Mouse (Mus musculus) hindbrain, embryonic 13.5 days (tissue): ENCODE data around the gene Txnrd1. TPM values are rescaled to one million over a fixed set of nuclear protein-coding genes. Genes with fewer than 3 reads are reported as not detected.

ENCODE experiments used
- ATAC-seq: fragments of 200-750 bp; cut with Nextera tagmentation; 2 replicates; pipeline ENCODE4 v1.8.0; 2017; ENCODE audit warnings: moderate TSS enrichment; ENCODE audit not compliant: low FRiP score
- H3K27ac ChIP-seq: fragments of 300-500 bp; sonication (generic); 2 replicates; pipeline ENCODE4 v1.5.1; 2015; ENCODE audit warnings: inconsistent platforms, mild to moderate bottlenecking, moderate library complexity
- H3K27me3 ChIP-seq: fragments of 300-500 bp; sonication (generic); 2 replicates; pipeline ENCODE4 v1.6.1; 2015; ENCODE audit warnings: mild to moderate bottlenecking, inconsistent platforms
- H3K36me3 ChIP-seq: fragments of 300-500 bp; sonication (generic); 2 replicates; pipeline ENCODE4 v1.6.1; 2015; ENCODE audit warnings: mild to moderate bottlenecking, inconsistent platforms
- H3K4me1 ChIP-seq: fragments of 300-500 bp; sonication (generic); replicated peaks from 2 replicates; pipeline ENCODE4 v1.6.1; 2015; ENCODE audit warnings: inconsistent platforms
- H3K4me2 ChIP-seq: fragments of 300-500 bp; sonication (generic); 2 replicates; pipeline ENCODE4 v1.6.1; 2015; ENCODE audit warnings: inconsistent platforms, mild to moderate bottlenecking, moderate library complexity
- H3K4me3 ChIP-seq: fragments of 300-500 bp; sonication (generic); 2 replicates; pipeline ENCODE4 v1.5.1; 2015; ENCODE audit warnings: mild to moderate bottlenecking, inconsistent platforms
- H3K9ac ChIP-seq: fragments of 300-500 bp; sonication (generic); 2 replicates; pipeline ENCODE4 v1.6.1; 2015; ENCODE audit warnings: mild to moderate bottlenecking, inconsistent platforms
- H3K9me3 ChIP-seq: fragments of 300-500 bp; sonication (generic); 2 replicates; pipeline ENCODE4 v1.6.1; 2016; ENCODE audit warnings: inconsistent platforms
- WGBS: fragments of 180-500 bp; shearing (Covaris S2); methylation state at CpG from one replicate; pipeline ENCODE4 v1.1.7; 2015; 5-methylcytosine and 5-hydroxymethylcytosine counted together
- polyA plus RNA-seq: library from polyadenylated mRNA; unstranded; fragments of >200 nt; fragmentation: Nextera tagmentation; extraction: Ambion mirVana; gene quantifications from 2 replicates; pipeline ENCODE4 v1.2.1, GENCODE M21; 2015

The Txnrd1 gene
- polyA plus RNA-seq, 1 experiment from 2014 or later = 122 TPM

DNA sequence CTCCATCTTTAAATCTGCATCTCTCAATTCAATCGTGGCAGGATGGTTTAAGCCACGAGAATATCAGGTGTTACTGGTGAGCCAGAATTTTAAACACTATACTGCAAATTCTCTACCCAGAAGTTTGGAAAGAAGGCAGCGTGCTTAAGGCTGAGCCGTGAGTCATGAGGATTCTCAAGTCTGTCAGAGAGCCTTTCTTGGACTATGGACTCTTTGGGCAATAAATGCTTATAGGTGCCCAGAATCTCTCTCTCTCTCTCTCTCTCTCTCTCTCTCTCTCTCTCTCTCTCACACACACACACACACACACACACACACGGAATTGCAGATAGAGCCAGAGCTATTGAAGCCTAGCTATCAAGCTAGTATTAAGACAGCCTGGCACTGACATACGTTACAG is 102.0 kb downstream of the Txnrd1 start:
- Histone ChIP-seq H3K27me3 (no peaks in the 10 kb centered on the region), H3K27ac (no peak overlapping the region), H3K4me2 (no peak overlapping the region), H3K4me3 (no peak overlapping the region), H3K36me3 (no peaks in the 10 kb centered on the region), H3K4me1 (no peaks in the 10 kb centered on the region), H3K9me3 (no peaks in the 10 kb centered on the region), H3K9ac (no peak overlapping the region)
- whole genome bisulfite sequencing = 88% methylated on average over 6 of the region's 6 CpGs
- ATAC-seq = no peak

Other genes starting within 250 kb of the Txnrd1 start
- 36.9 and 38.2 TPM in 2 replicates for gene 1190007I07Rik, start 210.7 kb upstream of the Txnrd1 start, polyA plus RNA-seq
- 196 and 203 TPM in 2 replicates for gene Tdg, start 204.1 kb upstream of the Txnrd1 start, polyA plus RNA-seq
- 1.5 and 1.7 TPM in 2 replicates for gene Glt8d2, start 143.3 kb upstream of the Txnrd1 start, polyA plus RNA-seq
- gene Hcfc2, start 137.8 kb upstream of the Txnrd1 start, polyA plus RNA-seq = 41.2 and 46.1 TPM in 2 replicates
- 45.7 and 49.5 TPM in 2 replicates for gene Nfyb, start 69.8 kb upstream of the Txnrd1 start, polyA plus RNA-seq
- 0.39 and 0.68 TPM in 2 replicates for gene Eid3, start 32.7 kb downstream of the Txnrd1 start, polyA plus RNA-seq
- gene Chst11, start 151.5 kb downstream of the Txnrd1 start, polyA plus RNA-seq = 2.7 and 3.2 TPM in 2 replicates